Mouse (Mus musculus) megakaryocyte, adult 5-6 weeks (primary cell): ENCODE measurements at regions not wholly inside any gene's neighbourhood (a gene's known extent, or its start where the extent isn't known, plus 50 kb on each side); places are given as distances from the start of the nearest gene placed in this dataset.

Experiments used
- ATAC-seq: 2 replicates; pipeline ENCODE4 v1.8.0; 2016; ENCODE audit warnings: mild to moderate bottlenecking, inconsistent platforms; ENCODE audit not compliant: poor library complexity, severe bottlenecking

DNA sequence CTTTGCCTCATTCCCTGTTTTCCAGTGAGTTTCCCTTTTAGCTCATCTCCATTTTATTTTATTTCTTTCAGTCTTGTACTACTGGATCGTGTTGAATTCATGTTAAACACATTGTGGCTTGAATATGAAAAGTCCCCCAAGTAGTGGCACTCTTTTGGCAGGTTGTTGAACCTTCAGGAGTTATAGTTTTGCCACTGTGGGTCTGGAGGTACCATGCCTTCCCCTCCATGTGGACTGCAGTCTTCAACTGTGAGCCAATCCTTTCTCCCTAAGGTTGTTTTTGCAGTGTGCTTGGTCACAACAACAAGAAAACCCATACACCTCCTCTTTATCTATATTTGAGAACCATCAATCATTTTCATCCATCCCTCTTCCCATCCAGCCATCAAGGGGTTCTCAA lies 88.9 kb upstream of the Nrp1 start:
- no peak for ATAC-seq

GRCm38 (mm10) chr8:128272866-128273344 lies 85.5 kb upstream of the Nrp1 start:
- ATAC-seq: no peak

- ATAC-seq: no peak
These were observed 81.9 kb upstream of the Nrp1 start for GRCm38 (mm10) chr8:128276475-128276874.

DNA sequence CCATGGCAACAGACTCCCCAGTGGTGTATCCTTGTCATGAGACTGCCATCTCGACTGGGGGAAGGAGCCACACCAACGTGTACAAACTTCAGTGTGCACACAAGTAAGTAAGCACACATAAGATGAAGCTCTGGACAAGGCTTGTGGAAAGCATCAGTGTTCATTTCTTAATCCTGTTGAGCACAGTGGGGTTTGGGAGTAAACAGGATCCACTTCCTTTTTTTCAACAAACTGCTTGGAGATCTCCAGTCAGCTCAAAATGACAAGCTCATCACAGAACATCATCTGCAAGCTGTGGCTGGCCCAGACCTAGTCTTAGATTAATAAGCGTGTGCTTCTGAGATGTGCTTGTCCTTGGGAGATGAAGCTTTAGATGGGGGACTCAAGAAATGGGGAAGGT lies 75.6 kb upstream of the Nrp1 start:
- peak; percentile 64 for ATAC-seq

- peak; percentile 77 for ATAC-seq
These were observed 75.0 kb upstream of the Nrp1 start for GRCm38 (mm10) chr8:128283365-128283764.

GRCm38 (mm10) chr8:128284816-128285215 lies 73.6 kb upstream of the Nrp1 start:
- ATAC-seq: no peak

GRCm38 (mm10) chr8:128290076-128290475 lies 68.3 kb upstream of the Nrp1 start:
- ATAC-seq: no peak

- no peak for ATAC-seq
These were observed 66.0 kb upstream of the Nrp1 start for GRCm38 (mm10) chr8:128292394-128292793.

GRCm38 (mm10) chr8:128296728-128297380 lies 61.5 kb upstream of the Nrp1 start:
- no peak for ATAC-seq

DNA sequence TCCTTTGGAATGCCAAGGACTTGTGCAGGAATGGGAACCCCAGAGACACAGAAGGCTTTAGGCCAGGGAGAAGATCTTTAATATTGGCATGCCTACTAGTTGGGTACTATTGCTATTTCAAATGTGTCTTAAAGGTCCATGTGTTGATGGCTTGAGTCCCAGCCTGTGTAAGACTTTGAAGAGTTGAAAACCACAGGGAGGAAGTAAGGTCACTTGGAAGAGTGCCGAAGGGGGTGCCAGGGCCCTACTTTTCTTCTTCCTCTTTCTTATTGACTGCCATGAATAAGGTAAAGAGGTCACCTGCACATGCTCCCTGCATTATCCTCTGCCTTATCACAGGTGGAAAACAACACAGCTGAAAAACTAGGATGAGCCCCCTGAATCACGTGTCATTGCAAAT lies 56.1 kb upstream of the Nrp1 start:
- ATAC-seq: peak; percentile 97
